Mouse (Mus musculus) heart, embryonic 16.5 days (tissue): ENCODE results near the gene Ptbp1. TPM values are rescaled to one million over a fixed set of nuclear protein-coding genes. Genes with fewer than 3 reads are reported as not detected.
A peak's percentile ranks its signal among the peaks of the same experiment; 100 is the strongest.
"Not testable (repeated sequence)": the region's sequence is repeated elsewhere in the genome, so short reads cannot be mapped to it uniquely, and the experiment has no call there.

Experiments
- ATAC-seq: fragments of 200-750 bp; cut with Nextera tagmentation; replicated peaks from 2 replicates; pipeline ENCODE4 v1.8.0; 2017; ENCODE audit warnings: moderate number of reproducible peaks; ENCODE audit not compliant: insufficient read depth, low FRiP score; ENCODE audit errors: extremely low read depth
- H3K27ac ChIP-seq: fragments of 300-500 bp; sonication (generic); 2 replicates; pipeline ENCODE4 v1.5.1; 2014; ENCODE audit warnings: mild to moderate bottlenecking, low read length, control low read depth, moderate library complexity
- H3K27me3 ChIP-seq: fragments of 300-500 bp; sonication (generic); 2 replicates; pipeline ENCODE4 v1.6.1; 2014; ENCODE audit warnings: low read length, mixed read lengths; ENCODE audit not compliant: control insufficient read depth, insufficient read depth
- H3K36me3 ChIP-seq: fragments of 300-500 bp; sonication (generic); 2 replicates; pipeline ENCODE4 v1.6.1; 2014; ENCODE audit not compliant: control insufficient read depth, insufficient read depth
- H3K4me1 ChIP-seq: fragments of 300-500 bp; sonication (generic); 2 replicates; pipeline ENCODE4 v1.6.1; 2014; ENCODE audit warnings: low read length, mixed read lengths; ENCODE audit not compliant: control insufficient read depth, insufficient read depth
- H3K4me2 ChIP-seq: fragments of 300-500 bp; sonication (generic); 2 replicates; pipeline ENCODE4 v1.6.1; 2014; ENCODE audit warnings: low read depth, mild to moderate bottlenecking, control low read depth, low read length
- H3K4me3 ChIP-seq: fragments of 300-500 bp; sonication (generic); 2 replicates; pipeline ENCODE4 v1.5.1; 2014; ENCODE audit warnings: mild to moderate bottlenecking, control low read depth, low read length
- H3K9ac ChIP-seq: fragments of 300-500 bp; sonication (generic); 2 replicates; pipeline ENCODE4 v1.6.1; 2014; ENCODE audit warnings: low read length, control low read depth
- H3K9me3 ChIP-seq: fragments of 300-500 bp; sonication (generic); replicated peaks from 2 replicates; pipeline ENCODE4 v1.6.1; 2016; ENCODE audit warnings: low read length; ENCODE audit not compliant: control insufficient read depth
- WGBS: fragments of 180-500 bp; shearing (Covaris S2); extraction: QIAGEN DNeasy Blood & Tissue Kit; methylation state at CpG from one replicate; pipeline ENCODE4 v1.1.7; 2014; 5-methylcytosine and 5-hydroxymethylcytosine counted together
- polyA plus RNA-seq: library from polyadenylated mRNA; unstranded; fragments of >200 nt; fragmentation: Nextera tagmentation; extraction: Ambion mirVana; gene quantifications from 2 replicates; pipeline ENCODE4 v1.2.1, GENCODE M21; 2015

Gene Ptbp1
- polyA plus RNA-seq, 1 experiment from 2014 or later, result 146 TPM

- no peak for ATAC-seq
Measured at GRCm38 (mm10) chr10:79880721-79881120, 26.5 kb downstream of the Ptbp1 start.

GRCm38 (mm10) chr10:79881981-79882380, 27.8 kb downstream of the Ptbp1 start:
- H3K36me3 ChIP-seq, result no peaks in the 10 kb centered on the region
- peaks cover 5% of the 10 kb centered on the region; the same call in 1 of the 2 replicates for H3K27me3 ChIP-seq
- ATAC-seq, result 0 out of 2 replicates have a peak, but pooled peaks have one; percentile 20
- no peak overlapping the region for H3K27ac ChIP-seq
- peak overlapping the region; percentile 56 for H3K4me2 ChIP-seq
- 11% methylated on average over 22 of the region's 22 CpGs for WGBS
- peak overlapping the region; percentile 25 for H3K4me3 ChIP-seq
- peaks cover 19% of the 10 kb centered on the region for H3K4me1 ChIP-seq
- H3K9ac ChIP-seq, result peak overlapping the region; percentile 36; the same call in 1 of the 2 replicates
- no peaks in the 10 kb centered on the region for H3K9me3 ChIP-seq

More at GRCm38 (mm10) chr10:79880721-79881120, 26.5 kb downstream of the Ptbp1 start:
- 20% methylated on average over 9 of the region's 9 CpGs for WGBS
- Histone ChIP-seq H3K27me3 (peaks cover 5% of the 10 kb centered on the region; the same call in 1 of the 2 replicates), H3K9ac (no peak overlapping the region), H3K4me1 (peaks cover 19% of the 10 kb centered on the region), H3K27ac (no peak overlapping the region), H3K4me2 (no peak overlapping the region), H3K4me3 (no peak overlapping the region), H3K9me3 (no peaks in the 10 kb centered on the region), H3K36me3 (no peaks in the 10 kb centered on the region)

- Histone ChIP-seq H3K36me3 (no peaks in the 10 kb centered on the region), H3K4me2 (0 out of 2 replicates have a peak overlapping the region, but pooled peaks have one; percentile 22), H3K9ac (peak overlapping the region; percentile 41; the same call in 1 of the 2 replicates), H3K27ac (no peak overlapping the region), H3K4me3 (no peak overlapping the region), H3K27me3 (peaks cover 5% of the 10 kb centered on the region; the same call in 1 of the 2 replicates), H3K4me1 (peaks cover 19% of the 10 kb centered on the region), H3K9me3 (no peaks in the 10 kb centered on the region)
- WGBS, result 16% methylated on average over 22 of the region's 22 CpGs
- ATAC-seq, result no peak; the same call in 1 of the 2 replicates
Measured at GRCm38 (mm10) chr10:79883297-79884084, 29.3 kb downstream of the Ptbp1 start.

- Histone ChIP-seq H3K36me3 (no peaks in the 10 kb centered on the region), H3K4me1 (peaks cover 19% of the 10 kb centered on the region), H3K4me3 (no peak overlapping the region), H3K9me3 (no peaks in the 10 kb centered on the region), H3K27ac (0 out of 2 replicates have a peak overlapping the region, but pooled peaks have one; percentile 0), H3K9ac (no peak overlapping the region), H3K4me2 (no peak overlapping the region), H3K27me3 (peaks cover 5% of the 10 kb centered on the region; the same call in 1 of the 2 replicates)
- ATAC-seq, result 0 out of 2 replicates have a peak, but pooled peaks have one; percentile 6
- 22% methylated on average over 4 of the region's 4 CpGs for WGBS
Measured at GRCm38 (mm10) chr10:79884446-79884845, 30.2 kb downstream of the Ptbp1 start.

GRCm38 (mm10) chr10:79884938-79885337, 30.7 kb downstream of the Ptbp1 start:
- WGBS, result 65% methylated on average over 2 of the region's 3 CpGs
- H3K27ac ChIP-seq, H3K4me2 ChIP-seq, H3K9me3 ChIP-seq, H3K9ac ChIP-seq, H3K4me3 ChIP-seq, H3K27me3 ChIP-seq, H3K36me3 ChIP-seq, ATAC-seq: not testable (repeated sequence)
- peaks cover 19% of the 10 kb centered on the region for H3K4me1 ChIP-seq

- no peak for ATAC-seq
- peaks cover 5% of the 10 kb centered on the region for H3K27me3 ChIP-seq
- no peak within 1 kb of the TSS for H3K9ac ChIP-seq
- H3K4me3 ChIP-seq, result no peak within 1 kb of the TSS
- WGBS, result 72% methylated on average over 6 of the region's 6 CpGs
- H3K27ac ChIP-seq, result no peak within 1 kb of the TSS
- H3K36me3 ChIP-seq, result no peaks in the 10 kb centered on the region
- peaks cover 19% of the 10 kb centered on the region for H3K4me1 ChIP-seq
- no peak within 1 kb of the TSS for H3K4me2 ChIP-seq
- H3K9me3 ChIP-seq, result no peaks in the 10 kb centered on the region
Measured at GRCm38 (mm10) chr10:79886054-79886453, 31.8 kb downstream of the Ptbp1 start, which contains the start of gene Elane. Gene Elane, plus strand, starts transcription at chr10:79886247.

GRCm38 (mm10) chr10:79886611-79887010, 32.4 kb downstream of the Ptbp1 start:
- Histone ChIP-seq H3K27me3 (peaks cover 5% of the 10 kb centered on the region), H3K27ac (no peak overlapping the region), H3K4me2 (no peak overlapping the region), H3K4me1 (peaks cover 18% of the 10 kb centered on the region), H3K4me3 (no peak overlapping the region), H3K36me3 (no peaks in the 10 kb centered on the region), H3K9ac (no peak overlapping the region), H3K9me3 (no peaks in the 10 kb centered on the region)
- WGBS, result 81% methylated on average over 8 of the region's 8 CpGs
- ATAC-seq, result no peak

GRCm38 (mm10) chr10:79889386-79889785, 35.2 kb downstream of the Ptbp1 start:
- H3K4me2 ChIP-seq, result no peak overlapping the region
- no peak overlapping the region for H3K9ac ChIP-seq
- H3K4me3 ChIP-seq, result no peak overlapping the region
- 64% methylated on average over 2 of the region's 2 CpGs for WGBS
- peaks cover 2% of the 10 kb centered on the region; the same call in 1 of the 2 replicates for H3K4me1 ChIP-seq
- no peaks in the 10 kb centered on the region; the same call in 1 of the 2 replicates for H3K27me3 ChIP-seq
- no peaks in the 10 kb centered on the region for H3K9me3 ChIP-seq
- ATAC-seq, result no peak
- H3K36me3 ChIP-seq, result no peaks in the 10 kb centered on the region
- no peak overlapping the region for H3K27ac ChIP-seq

- Histone ChIP-seq H3K4me1 (no peaks in the 10 kb centered on the region), H3K27ac (no peak within 1 kb of the TSS), H3K27me3 (no peaks in the 10 kb centered on the region; the same call in 1 of the 2 replicates), H3K36me3 (peaks cover 6% of the 10 kb centered on the region), H3K9ac (no peak within 1 kb of the TSS), H3K9me3 (no peaks in the 10 kb centered on the region), H3K4me3 (no peak within 1 kb of the TSS), H3K4me2 (no peak within 1 kb of the TSS)
- WGBS, result 32% methylated on average over 5 of the region's 5 CpGs
- ATAC-seq, result no peak
Measured at GRCm38 (mm10) chr10:79890670-79891069, 36.4 kb downstream of the Ptbp1 start, which contains the start of gene Cfd. Gene Cfd, plus strand, starts transcription at chr10:79890853.
